Mouse (Mus musculus): ENCODE measurements around the gene Atg10. TPM values are rescaled to one million over a fixed set of nuclear protein-coding genes. Genes with fewer than 3 reads are reported as not detected.
"Not testable (repeated sequence)": the region's sequence is repeated elsewhere in the genome, so short reads cannot be mapped to it uniquely, and the experiment has no call there.

Gene Atg10
- total RNA-seq (2015; ENCODE audit: low replicate concordance) (4.2 and 6.1 TPM in 2 replicates), total RNA-seq (2017; ENCODE audit: low replicate concordance) (1.7 and 3.8 TPM in 2 replicates)

- peak; percentile 99 for ATAC-seq (replicated peaks; ENCODE audit: low FRiP score, poor library complexity, severe bottlenecking)
Measured at GRCm38 (mm10) chr13:91223587-91224437, at the start of gene Atg10. TSS of gene Atg10 (minus strand) at chr13:91223968.

GRCm38 (mm10) chr13:91252406-91252805 lies 28.6 kb upstream of the Atg10 start:
- ATAC-seq (replicated peaks; ENCODE audit: low FRiP score, poor library complexity, severe bottlenecking): no peak

- no peak for ATAC-seq (replicated peaks; ENCODE audit: low FRiP score, poor library complexity, severe bottlenecking)
Measured at GRCm38 (mm10) chr13:91251636-91252035, 27.9 kb upstream of the Atg10 start.

- not testable (repeated sequence) for ATAC-seq (replicated peaks; ENCODE audit: low FRiP score, poor library complexity, severe bottlenecking)
Measured at GRCm38 (mm10) chr13:91250050-91250449, 26.3 kb upstream of the Atg10 start.

GRCm38 (mm10) chr13:91246472-91246871 lies 22.7 kb upstream of the Atg10 start:
- ATAC-seq (replicated peaks; ENCODE audit: low FRiP score, poor library complexity, severe bottlenecking): no peak

GRCm38 (mm10) chr13:91237976-91238375 lies 14.2 kb upstream of the Atg10 start:
- ATAC-seq (replicated peaks; ENCODE audit: low FRiP score, poor library complexity, severe bottlenecking): no peak

GRCm38 (mm10) chr13:91236884-91237283 lies 13.1 kb upstream of the Atg10 start:
- no peak for ATAC-seq (replicated peaks; ENCODE audit: low FRiP score, poor library complexity, severe bottlenecking)

- peak; percentile 16 for ATAC-seq (replicated peaks; ENCODE audit: low FRiP score, poor library complexity, severe bottlenecking)
Measured at GRCm38 (mm10) chr13:91224438-91224814, 658 bp upstream of the Atg10 start.

- no peak for ATAC-seq (replicated peaks; ENCODE audit: low FRiP score, poor library complexity, severe bottlenecking)
Measured at GRCm38 (mm10) chr13:91223063-91223462, 705 bp downstream of the Atg10 start.

- no peak for ATAC-seq (replicated peaks; ENCODE audit: low FRiP score, poor library complexity, severe bottlenecking)
Measured at GRCm38 (mm10) chr13:91221696-91222095, 2.1 kb downstream of the Atg10 start.

- no peak for ATAC-seq (replicated peaks; ENCODE audit: low FRiP score, poor library complexity, severe bottlenecking)
Measured at GRCm38 (mm10) chr13:91217691-91218090, 6.1 kb downstream of the Atg10 start.

GRCm38 (mm10) chr13:91216656-91217205 lies 7.0 kb downstream of the Atg10 start:
- no peak for ATAC-seq (replicated peaks; ENCODE audit: low FRiP score, poor library complexity, severe bottlenecking)

- ATAC-seq (replicated peaks; ENCODE audit: low FRiP score, poor library complexity, severe bottlenecking): no peak
Measured at GRCm38 (mm10) chr13:91212958-91213357, 10.8 kb downstream of the Atg10 start.

- ATAC-seq (replicated peaks; ENCODE audit: low FRiP score, poor library complexity, severe bottlenecking): no peak
Measured at GRCm38 (mm10) chr13:91206237-91206636, 17.5 kb downstream of the Atg10 start.

GRCm38 (mm10) chr13:91202564-91202963 lies 21.2 kb downstream of the Atg10 start:
- ATAC-seq (replicated peaks; ENCODE audit: low FRiP score, poor library complexity, severe bottlenecking): no peak

GRCm38 (mm10) chr13:91187378-91188234 lies 36.2 kb downstream of the Atg10 start:
- ATAC-seq (replicated peaks; ENCODE audit: low FRiP score, poor library complexity, severe bottlenecking): no peak

- no peak; the same call in 1 of the 2 replicates for ATAC-seq (replicated peaks; ENCODE audit: low FRiP score, poor library complexity, severe bottlenecking)
Measured at GRCm38 (mm10) chr13:91185248-91185867, 38.4 kb downstream of the Atg10 start.

- no peak for ATAC-seq (replicated peaks; ENCODE audit: low FRiP score, poor library complexity, severe bottlenecking)
Measured at GRCm38 (mm10) chr13:91184226-91184625, 39.5 kb downstream of the Atg10 start.

GRCm38 (mm10) chr13:91180364-91180763 lies 43.4 kb downstream of the Atg10 start:
- ATAC-seq (replicated peaks; ENCODE audit: low FRiP score, poor library complexity, severe bottlenecking): no peak

All from erythroid progenitor cell, adult 5-6 weeks (primary cell).